Mouse (Mus musculus): ENCODE measurements around the gene Ube4b.
"Not testable (repeated sequence)": the region's sequence is repeated elsewhere in the genome, so short reads cannot be mapped to it uniquely, and the experiment has no call there.

The Ube4b gene

DNA sequence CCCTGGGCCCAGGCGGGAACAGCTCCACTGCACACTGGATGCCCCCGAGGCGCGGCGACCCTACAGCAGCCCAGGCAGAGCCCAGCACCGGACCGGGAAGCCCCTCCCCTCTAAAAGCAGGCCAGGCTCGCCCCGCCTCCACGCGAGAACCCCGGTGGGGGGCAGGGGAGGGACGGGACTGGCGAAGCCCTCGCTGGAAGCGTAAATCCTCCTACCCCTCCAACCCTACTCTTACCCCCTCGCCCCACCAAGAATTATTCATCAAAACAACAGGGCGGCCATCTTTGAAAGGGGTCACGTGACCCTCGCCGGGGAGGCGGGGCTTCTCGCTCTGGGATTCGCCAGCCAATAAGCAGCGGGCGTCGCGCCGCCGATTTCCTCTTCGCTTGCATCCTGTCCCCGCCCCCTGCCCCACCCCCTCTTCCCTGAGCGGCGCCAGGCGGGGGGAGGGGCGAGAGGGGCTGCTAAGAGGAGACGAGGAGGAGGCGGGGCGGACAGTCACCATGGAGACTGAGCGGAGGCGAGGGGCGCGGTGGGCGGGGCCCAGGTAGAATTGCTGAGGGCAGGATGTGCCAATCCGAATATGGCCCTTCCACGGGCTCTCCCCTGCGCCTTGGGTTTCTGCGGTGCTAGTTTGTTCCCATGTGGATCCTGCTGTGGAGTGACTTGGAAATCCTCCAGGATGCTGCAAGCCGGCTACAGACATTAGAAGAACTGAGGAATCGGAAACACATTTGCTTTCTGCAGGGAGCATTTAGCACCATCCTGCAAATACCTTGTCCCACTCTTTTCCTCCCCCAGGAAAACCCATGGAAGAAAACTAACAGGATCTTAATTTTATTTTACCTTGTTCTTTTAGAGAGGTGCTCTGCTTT is at the start of gene Ube4b:
Ube4b (minus strand) TSS at position 425 of the 875 bp plus-strand sequence.
- DNase-seq (ENCODE audit: low read depth), result peak; percentile 96

DNA sequence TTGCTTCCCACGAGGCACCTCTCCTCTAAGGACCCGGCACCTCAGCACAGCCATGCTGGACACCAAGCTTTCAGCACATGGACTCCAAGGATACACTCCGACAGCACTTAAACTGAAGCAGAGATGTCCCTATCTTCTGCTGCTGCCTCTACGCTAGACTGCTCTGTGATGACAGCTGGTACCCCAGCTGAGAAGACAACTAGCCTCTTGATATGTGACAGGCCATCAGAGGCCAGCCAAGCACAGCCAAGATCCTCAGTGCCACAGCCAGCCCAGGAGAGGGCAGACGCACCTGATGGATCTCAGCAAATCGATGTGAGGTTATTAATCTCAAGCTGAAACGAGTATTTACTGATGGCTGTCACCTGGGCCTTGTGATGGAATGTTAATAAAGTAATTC is 48.5 kb upstream of the Ube4b start:
- no peak for DNase-seq (ENCODE audit: low read depth)

DNA sequence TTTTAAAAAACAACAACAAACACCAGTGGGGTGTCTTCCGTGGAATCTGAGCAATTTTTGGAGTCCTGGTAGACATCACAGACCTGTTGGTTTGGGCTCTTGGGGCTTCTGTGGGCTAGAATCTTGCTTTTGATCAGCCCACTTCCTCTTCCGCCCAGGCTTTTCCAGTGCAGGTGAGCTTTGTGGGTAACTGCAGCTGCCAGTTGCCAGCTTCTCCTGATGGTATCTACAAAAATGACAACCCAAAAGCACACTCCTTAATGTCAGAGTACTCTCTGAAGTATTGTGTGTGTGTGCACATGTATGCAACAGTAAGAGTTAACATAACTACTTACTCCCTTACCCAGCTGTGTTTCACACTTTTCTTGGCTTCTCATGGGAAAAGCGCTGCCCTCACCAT is 43.0 kb upstream of the Ube4b start:
- DNase-seq (ENCODE audit: low read depth), result no peak

DNA sequence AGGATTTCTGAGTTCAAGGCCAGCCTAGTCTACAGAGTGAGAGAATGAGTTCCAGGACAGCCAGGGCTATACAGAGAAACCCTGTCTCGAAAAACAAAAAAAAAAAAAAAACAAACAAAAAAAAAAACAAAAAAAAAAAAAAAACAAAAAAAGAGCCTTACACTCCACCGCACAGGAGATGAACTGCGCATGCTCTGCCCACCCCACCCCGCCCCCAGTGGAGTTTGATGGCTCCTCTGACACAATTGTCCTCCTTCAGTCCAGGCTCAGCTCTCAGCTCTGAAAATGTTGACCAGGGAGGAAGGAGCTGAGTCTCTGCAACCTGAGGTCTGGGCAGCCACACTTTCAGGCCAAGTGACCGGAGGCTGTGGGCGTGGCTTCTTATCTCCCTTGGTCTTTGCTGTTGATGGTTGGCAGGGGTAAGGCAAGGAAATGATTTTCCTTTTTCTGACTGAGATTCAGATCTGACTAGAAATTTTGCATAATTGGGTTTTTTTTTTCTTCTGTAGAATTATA is 36.9 kb upstream of the Ube4b start:
- DNase-seq (ENCODE audit: low read depth), result no peak

DNA sequence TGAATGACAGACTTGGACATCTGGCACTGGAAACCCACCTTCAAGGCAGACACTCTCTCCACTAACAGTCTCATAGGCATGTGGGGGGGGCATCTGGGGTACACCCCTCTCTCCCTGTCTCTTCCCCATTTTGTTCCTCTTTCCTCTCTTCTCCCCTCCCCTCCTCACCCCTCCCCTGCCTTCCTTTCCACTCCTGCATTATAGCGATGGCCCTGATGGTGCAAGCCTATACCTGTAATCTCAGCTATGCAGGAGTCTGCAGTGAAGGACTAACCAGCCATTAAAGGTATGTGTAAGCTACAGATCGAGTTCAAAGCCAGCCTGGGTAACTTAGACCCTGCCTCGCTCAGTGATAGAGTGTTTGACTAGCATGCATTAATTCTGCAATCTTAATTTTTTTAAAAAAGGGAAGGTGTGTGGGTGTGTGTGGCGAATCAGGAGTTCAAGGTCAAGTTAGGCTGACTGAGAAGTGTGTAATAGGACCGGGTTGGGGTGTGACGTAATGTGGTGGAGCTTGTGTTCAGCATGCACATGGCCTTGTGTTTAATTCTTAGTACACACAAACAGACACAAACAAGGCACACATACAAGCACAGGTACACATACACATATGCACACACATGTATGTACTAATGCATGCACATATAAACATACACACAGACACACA is 35.9 kb upstream of the Ube4b start:
- DNase-seq (ENCODE audit: low read depth), result no peak

DNA sequence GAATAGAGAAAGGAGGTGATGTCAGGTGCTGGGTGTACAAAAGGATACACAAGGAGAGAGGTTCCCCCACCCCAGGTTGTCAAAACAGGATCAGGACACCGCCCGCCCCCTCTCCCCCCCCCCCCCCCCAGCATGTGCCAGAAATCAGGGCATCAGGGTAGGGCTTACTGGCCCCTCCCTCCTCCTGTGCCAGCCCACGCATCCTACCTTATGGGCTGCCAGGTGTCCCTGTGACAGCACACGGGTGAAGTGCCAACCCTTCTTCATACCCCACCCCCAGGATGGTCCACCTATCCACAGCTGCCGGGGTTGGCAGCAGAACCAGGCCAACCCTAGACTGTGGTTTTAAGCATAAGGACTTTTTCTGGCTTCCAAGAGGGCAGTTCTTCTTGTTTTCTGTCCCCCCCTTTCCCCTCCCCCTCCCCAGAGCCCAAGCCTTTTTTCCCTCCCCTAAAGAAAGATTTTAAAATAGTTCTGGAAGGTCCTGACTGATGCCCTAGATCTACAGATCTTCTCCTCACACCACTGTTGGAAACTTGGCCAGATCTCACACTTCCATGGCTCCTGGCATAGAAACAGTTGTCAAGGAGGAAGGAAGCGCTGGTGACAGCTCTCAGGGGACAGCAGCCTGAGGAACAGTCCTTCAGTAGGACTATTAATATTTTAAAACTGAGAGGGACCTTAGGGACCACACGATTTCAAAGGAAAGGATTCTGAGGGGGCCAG is 35.2 kb upstream of the Ube4b start:
- no peak for DNase-seq (ENCODE audit: low read depth)

DNA sequence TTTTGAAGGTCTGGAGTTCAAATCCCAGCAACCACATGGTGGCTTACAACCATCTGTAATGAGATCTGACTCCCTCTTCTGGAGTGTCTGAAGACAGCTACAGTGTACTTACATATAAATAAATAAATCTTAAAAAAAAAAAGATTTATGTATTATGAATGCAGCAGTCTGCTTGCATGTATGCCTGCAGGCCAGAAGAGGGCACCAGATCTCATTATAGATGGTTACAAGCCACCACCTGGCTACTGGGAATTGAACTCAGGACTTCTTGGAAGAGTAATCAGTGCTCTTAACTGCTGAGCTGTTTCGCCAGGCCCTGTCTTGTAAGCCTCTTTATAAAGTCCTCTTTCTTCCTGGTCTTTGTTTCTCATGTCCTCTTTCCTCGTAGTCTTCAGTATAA is 33.9 kb upstream of the Ube4b start:
- not testable (repeated sequence) for DNase-seq (ENCODE audit: low read depth)

DNA sequence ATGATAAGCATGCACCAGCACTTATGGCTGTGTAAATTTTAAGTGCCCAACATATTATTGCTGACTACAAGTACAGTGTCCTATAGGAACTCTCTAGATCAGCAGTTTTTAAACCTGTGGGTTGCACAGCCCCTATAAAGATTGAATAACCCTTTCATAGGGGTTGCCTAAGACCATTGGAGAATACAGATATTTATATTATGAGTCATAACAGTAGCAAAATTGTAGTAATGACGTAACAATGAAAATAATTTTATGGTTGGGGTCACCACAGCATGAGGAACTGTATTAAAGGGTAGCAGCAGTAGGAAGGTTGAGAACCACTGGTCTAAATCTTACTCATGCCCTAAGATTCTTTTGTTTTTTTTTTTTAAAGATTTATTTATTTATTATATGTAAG is 32.9 kb upstream of the Ube4b start:
- no peak for DNase-seq (ENCODE audit: low read depth)

GRCm38 (mm10) chr4:149458526-149458925 is 32.0 kb upstream of the Ube4b start:
- no peak for DNase-seq (ENCODE audit: low read depth)

DNA sequence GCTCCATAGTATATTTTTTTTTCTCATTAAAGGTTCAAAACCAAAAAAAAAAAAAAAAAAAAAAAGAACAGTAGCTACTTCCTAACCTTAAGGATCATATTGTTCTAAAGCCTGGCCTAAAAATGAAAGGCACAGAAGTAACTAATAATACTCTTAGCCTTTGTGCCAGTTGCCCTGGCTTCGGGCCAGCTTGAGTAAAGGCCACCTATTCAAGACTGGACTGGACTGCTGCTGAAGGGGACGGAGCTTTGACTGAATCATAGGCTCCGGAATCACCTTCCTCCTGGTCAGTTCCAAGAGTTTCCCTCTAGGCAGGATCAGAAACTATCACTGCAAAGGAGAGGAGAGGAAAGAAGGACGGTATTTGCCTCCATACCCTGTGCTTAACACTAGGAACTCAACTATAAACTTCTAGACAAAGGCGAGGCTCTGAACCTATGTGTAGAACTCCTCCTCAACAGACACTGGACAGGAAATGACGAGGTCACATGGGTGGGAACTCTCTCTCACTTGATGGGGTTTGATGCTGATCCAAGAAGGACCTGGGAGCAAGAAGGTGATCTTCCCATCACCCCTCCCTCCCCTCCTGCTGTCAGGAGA is 31.4 kb upstream of the Ube4b start:
- no peak for DNase-seq (ENCODE audit: low read depth)

DNA sequence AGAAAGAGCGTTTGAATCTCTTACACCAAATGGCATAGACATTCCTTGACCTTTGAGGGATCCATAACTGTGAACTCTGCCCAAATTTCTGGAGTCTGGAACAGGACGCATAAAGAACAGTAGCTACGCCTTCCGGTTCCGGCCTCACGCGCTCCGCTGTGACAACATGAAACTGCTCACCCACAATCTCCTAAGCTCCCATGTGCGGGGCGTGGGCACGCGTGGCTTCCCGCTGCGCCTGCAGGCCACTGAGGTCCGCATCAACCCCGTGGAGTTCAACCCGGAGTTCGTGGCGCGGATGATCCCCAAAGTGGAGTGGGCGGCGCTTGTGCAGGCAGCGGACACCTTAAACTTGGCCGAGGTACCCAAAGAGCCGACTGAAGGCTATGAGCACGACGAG is 30.6 kb upstream of the Ube4b start:
- not testable (repeated sequence) for DNase-seq (ENCODE audit: low read depth)

DNA sequence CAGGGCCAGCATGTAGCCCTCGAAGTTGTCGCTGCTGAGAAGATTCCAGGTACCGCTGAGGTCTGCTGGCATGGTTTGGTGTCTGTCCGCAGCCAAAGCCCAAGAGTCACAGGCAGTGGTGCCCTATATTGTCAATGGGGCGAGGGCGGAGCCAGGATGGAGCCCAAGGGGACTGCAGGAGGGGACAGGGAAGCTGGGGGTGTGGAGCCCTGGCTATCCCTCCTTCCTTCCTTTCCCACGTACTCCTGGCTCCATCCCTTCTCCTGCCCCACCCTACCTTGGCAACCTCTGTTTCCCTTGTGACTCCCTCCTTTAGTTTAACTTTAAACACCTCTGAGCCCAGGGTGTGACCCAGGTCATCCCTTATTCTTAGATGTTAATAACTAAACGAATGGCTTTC is 28.3 kb upstream of the Ube4b start, which contains the start of gene Rbp7:
Rbp7 (minus strand) TSS at position 100 of the 400 bp plus-strand sequence.
- no peak for DNase-seq (ENCODE audit: low read depth)

DNA sequence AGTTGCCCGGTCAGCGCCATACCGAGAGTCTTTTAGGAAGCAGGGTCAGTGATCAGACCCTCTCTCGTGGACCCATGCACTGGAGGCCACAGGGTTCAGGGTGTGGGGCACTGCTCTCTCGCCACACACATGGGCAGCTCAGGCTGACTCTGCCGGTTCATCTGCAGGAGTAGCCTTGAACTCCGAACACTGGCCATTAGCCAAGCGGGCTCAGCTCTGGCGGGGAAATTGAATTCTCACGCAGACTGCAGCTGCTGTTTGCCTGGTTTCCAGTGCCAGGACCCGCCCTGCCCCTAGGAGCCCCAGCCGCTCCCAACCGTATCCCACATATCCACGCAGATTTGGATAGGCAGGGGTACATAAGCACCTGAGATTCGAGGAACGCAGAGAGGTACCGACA is 27.7 kb upstream of the Ube4b start:
- no peak for DNase-seq (ENCODE audit: low read depth)

DNA sequence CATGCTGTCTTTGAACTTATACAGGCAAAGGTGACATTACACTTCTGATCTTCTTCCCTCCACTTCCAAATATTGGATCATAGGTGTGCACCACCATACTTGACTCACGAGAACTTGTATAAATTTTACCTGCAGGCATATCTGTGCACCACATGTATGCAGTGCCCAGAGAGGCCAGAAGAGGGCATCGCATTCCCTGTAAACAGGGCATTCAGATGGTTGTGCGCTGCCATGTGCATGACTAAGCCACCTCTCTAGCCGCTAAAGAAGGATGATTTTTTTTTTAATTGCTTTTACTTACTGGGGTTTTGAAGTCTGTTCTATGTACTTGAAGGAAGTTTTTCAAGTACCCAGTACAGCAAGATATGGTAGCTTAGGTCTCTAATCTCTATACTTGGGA is 27.1 kb upstream of the Ube4b start:
- DNase-seq (ENCODE audit: low read depth), result peak; percentile 47

GRCm38 (mm10) chr4:149450636-149451035 is 24.1 kb upstream of the Ube4b start:
- no peak for DNase-seq (ENCODE audit: low read depth)

GRCm38 (mm10) chr4:149446309-149446708 is 19.8 kb upstream of the Ube4b start:
- DNase-seq (ENCODE audit: low read depth), result no peak

DNA sequence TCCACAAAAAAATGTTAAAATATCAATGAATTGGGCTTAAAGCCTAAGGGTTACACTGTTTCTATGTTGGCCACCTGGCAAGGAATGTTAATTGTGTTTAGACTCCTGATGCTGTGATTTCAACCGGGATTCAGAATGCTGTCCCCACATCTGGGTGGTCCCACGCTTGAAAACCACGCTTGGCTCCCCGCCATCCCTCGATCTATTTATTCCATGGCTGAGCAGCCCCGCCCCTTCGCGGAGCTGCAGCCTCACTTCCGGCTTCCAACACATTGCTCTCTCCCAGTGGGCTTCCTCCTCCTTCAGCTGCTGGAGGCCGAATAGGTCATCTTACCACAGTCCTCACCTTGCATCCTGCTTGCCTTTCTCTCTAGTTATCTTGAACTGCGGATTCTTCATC is 19.3 kb upstream of the Ube4b start:
- DNase-seq (ENCODE audit: low read depth), result peak; percentile 41

- DNase-seq (ENCODE audit: low read depth), result peak; percentile 94
Measured at GRCm38 (mm10) chr4:149444964-149445701, 18.6 kb upstream of the Ube4b start.

DNA sequence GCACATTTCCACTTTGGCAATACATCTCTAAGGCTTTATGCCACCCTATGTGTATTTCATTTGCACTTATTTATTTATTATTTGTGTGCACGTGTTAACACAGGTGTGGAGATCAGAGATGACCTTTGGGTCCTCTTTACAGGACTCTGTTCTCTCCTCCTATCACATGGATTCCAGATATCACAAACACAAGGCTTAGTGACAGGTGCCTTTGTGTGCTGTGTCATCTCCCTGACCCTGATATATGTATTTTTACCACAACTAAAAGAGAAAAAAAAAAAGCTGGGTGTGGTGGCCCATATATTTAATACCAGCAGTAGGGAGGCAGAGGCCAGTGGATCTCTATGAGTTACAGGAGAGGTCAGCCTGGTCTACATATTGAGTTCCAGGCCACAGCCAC is 17.9 kb upstream of the Ube4b start:
- DNase-seq (ENCODE audit: low read depth), result no peak

- no peak for DNase-seq (ENCODE audit: low read depth)
Measured at GRCm38 (mm10) chr4:149442436-149442835, 15.9 kb upstream of the Ube4b start.

DNA sequence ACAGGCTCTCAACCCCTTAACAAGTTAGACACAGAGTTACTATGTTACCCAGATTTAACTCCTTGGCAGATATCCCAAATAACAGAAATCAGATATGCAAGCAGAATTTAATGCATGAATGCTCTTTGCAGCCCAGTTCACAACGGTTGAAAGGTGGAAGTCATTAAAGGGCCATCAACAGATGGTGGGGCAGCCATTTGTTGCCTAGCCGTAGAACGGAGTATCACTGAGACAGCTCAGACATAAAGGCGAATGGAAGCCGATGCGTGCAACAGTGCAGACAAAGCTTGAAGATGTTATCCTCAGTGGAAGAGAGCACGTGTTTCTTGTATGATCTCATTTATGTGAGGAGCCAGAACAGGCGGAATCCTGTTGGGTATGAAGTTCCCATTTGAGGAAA is 14.0 kb upstream of the Ube4b start:
- DNase-seq (ENCODE audit: low read depth), result no peak
